Comparison of ENCODE assay signal across 32 mouse cellular contexts in the genomic region with DNA sequence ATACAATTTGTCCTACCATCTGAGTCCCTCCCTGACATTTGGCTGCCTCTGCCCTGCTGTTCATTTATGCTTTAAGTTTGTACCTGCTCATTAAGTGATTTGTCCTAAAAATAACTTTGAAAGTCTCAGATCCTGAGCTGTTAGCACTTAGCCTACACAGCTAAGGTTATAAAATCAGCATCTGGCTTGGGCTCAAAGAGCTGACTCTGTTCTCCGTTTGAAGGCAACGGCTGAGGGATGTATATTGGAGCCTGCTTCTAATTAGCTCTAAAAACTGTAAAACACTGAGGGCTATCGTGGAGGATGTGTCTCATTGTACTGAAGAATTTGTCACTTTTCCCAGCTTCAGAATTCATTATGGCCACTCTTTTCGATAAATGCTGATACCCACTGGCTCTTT.
DNase-seq lines count a peak whose midpoint lies in the region; ATAC-seq and TF ChIP-seq lines count a peak whose summit lies in the region.
"Had no signal": no experiment of that assay in that cellular context is flagged by ENCODE, and none has a peak within 500 bp of the region (broad histone marks: within the 10 kb centered on the region; RNA-seq: fewer than 3 reads in every experiment).

No protein-coding gene starts in this region.

- H3K9ac ChIP-seq in limb, embryonic 14.5 days (ENCODE audit: low read depth, low read length, severe bottlenecking) = no peak overlapping the region
- H3K9ac ChIP-seq: hindbrain, embryonic 13.5 days; liver, embryonic 12.5 days; liver, postnatal 0 days; midbrain, embryonic 12.5 days; neural tube, embryonic 15.5 days had no signal

- 6% methylated on average over 4 of the region's 4 CpGs for WGBS in limb, embryonic 14.5 days

- peak overlapping the region; percentile 13 for H3K4me2 ChIP-seq in limb, embryonic 14.5 days (replicated peaks; ENCODE audit: low read depth, low read length, severe bottlenecking)
- H3K4me2 ChIP-seq: heart, embryonic 11.5 days; hindbrain, embryonic 13.5 days; liver, embryonic 12.5 days; midbrain, embryonic 12.5 days; neural tube, embryonic 15.5 days had no signal

- H3K27me3 ChIP-seq in limb, embryonic 14.5 days (ENCODE audit: control insufficient read depth, insufficient read depth, low read length) = no peaks in the 10 kb centered on the region
- H3K27me3 ChIP-seq: hindbrain, embryonic 13.5 days; liver, embryonic 12.5 days; megakaryocyte, embryonic 14.5 days; midbrain, embryonic 12.5 days; neural tube, embryonic 15.5 days had no signal

- H3K4me3 ChIP-seq in limb, embryonic 14.5 days (replicated peaks; ENCODE audit: low read length) = no peak overlapping the region
- H3K4me3 ChIP-seq: forebrain, embryonic 10.5 days; gastrocnemius, adult 2 months; hindbrain, embryonic 13.5 days; liver, embryonic 12.5 days; megakaryocyte, embryonic 14.5 days; midbrain, embryonic 12.5 days; neural tube, embryonic 15.5 days had no signal

- 0 out of 2 replicates have a peak, but pooled peaks cover 8% of the 10 kb centered on the region for H3K4me1 ChIP-seq in limb, embryonic 14.5 days (ENCODE audit: control insufficient read depth, insufficient read depth, low read length)
- H3K4me1 ChIP-seq: forebrain, embryonic 10.5 days; hindbrain, embryonic 13.5 days; liver, embryonic 12.5 days; megakaryocyte, embryonic 14.5 days; midbrain, embryonic 12.5 days; neural tube, embryonic 15.5 days had no signal

- peak; percentile 50; the same call in 1 of the 2 replicates for ATAC-seq in frontal cortex, adult (ENCODE audit: low TSS enrichment)
- ATAC-seq in limb, embryonic 14.5 days (ENCODE audit: low FRiP score, low read depth) = no peak
- ATAC-seq: CD4-positive, CD25-positive, alpha-beta regulatory T cell, adult 4 months; forebrain, embryonic 16.5 days; intestine, postnatal 0 days; liver, embryonic 12.5 days; liver, postnatal 0 days had no signal

- no peaks in the 10 kb centered on the region for H3K36me3 ChIP-seq in limb, embryonic 14.5 days (ENCODE audit: control insufficient read depth, insufficient read depth, low read length)
- H3K36me3 ChIP-seq: forebrain, embryonic 10.5 days; hindbrain, embryonic 13.5 days; liver, embryonic 12.5 days; midbrain, embryonic 12.5 days; neural tube, embryonic 15.5 days had no signal

- TF ChIP-seq POLR2A in limb, embryonic 14.5 days (IDR thresholded peaks at IDR 0.05; ENCODE audit: borderline replicate concordance, extremely low read depth, insufficient read depth, insufficient read length) = no peak

- no peaks in the 10 kb centered on the region for H3K9me3 ChIP-seq in limb, embryonic 14.5 days (ENCODE audit: control insufficient read depth, low read length)
- H3K9me3 ChIP-seq: forebrain, embryonic 10.5 days; hindbrain, embryonic 13.5 days; liver, embryonic 12.5 days; megakaryocyte, embryonic 14.5 days; midbrain, embryonic 12.5 days; neural tube, embryonic 15.5 days had no signal

- H3K27ac ChIP-seq in limb, embryonic 14.5 days (replicated peaks; ENCODE audit: low read depth, low read length) = no peak overlapping the region
- H3K27ac ChIP-seq: forebrain, embryonic 10.5 days; gastrocnemius, adult 2 months; hindbrain, embryonic 13.5 days; liver, embryonic 12.5 days; midbrain, embryonic 12.5 days; neural tube, embryonic 15.5 days; stomach, postnatal 0 days had no signal

- DNase-seq in frontal cortex, postnatal 14 days (ENCODE audit: low spot score in 2 of 2) = no peak
- DNase-seq in embryo, embryonic 10.5 days (ENCODE audit: low spot score) = peak; percentile 24
- DNase-seq in hindlimb bud, embryonic 11.5 days (ENCODE audit: extremely low spot score, low read depth, low spot score) = peak; percentile 67
- DNase-seq in limb, embryonic 14.5 days (ENCODE audit: low spot score) = peak; percentile 43
- DNase-seq in urinary bladder, adult 18-20 months (ENCODE audit: low spot score in 2 of 2) = no peak
- no peak for DNase-seq in neural tube, embryonic 10.5 days (ENCODE audit: extremely low spot score, low spot score)
- no peak for DNase-seq in gastrocnemius, adult 18-20 months (ENCODE audit: low spot score)
- DNase-seq: adrenal gland, postnatal 36 days; cerebellum, adult 8-10 months; cerebellum, postnatal 25 days; gastrocnemius, adult 2 months; gastrocnemius, postnatal 36 days; heart, adult 18-20 months; heart, postnatal 36 days; kidney, postnatal 14 days; layer of hippocampus, adult 9-11 months; liver, postnatal 0 days; lung, postnatal 4 days; thymus, adult 2 months; thymus, postnatal 36 days had no signal

Comparison
In these comparisons a context has a peak if more than half of its experiments do, and no peak if none do; other contexts are left out.
1. DNase-seq: peak in embryo, embryonic 10.5 days (single experiment), hindlimb bud, embryonic 11.5 days (single experiment) and limb, embryonic 14.5 days (single experiment); none in frontal cortex, postnatal 14 days (0 of 2), urinary bladder, adult 18-20 months (0 of 2), neural tube, embryonic 10.5 days (single experiment) and gastrocnemius, adult 18-20 months (single experiment).